Mouse (Mus musculus) hematopoietic stem cell, adult 5-6 weeks (primary cell): Measurements from ENCODE around the gene E030030I06Rik. TPM values are rescaled to one million over a fixed set of nuclear protein-coding genes. Genes with fewer than 3 reads are reported as not detected.
"Not testable (repeated sequence)": the region's sequence is repeated elsewhere in the genome, so short reads cannot be mapped to it uniquely, and the experiment has no call there.

Experiments used
- ATAC-seq, 2 experiments: fragments of 125-278 bp in 1 of 2; replicated peaks in 1 of 2; 2 replicates each; pipeline ENCODE4 v1.8.0; 2016 to 2017; ENCODE audit warnings: inconsistent platforms in 2 of 2, mild to moderate bottlenecking in 2 of 2, moderate number of reproducible peaks in 2 of 2, low read depth in 1 of 2, moderate TSS enrichment in 1 of 2; ENCODE audit not compliant: low FRiP score in 2 of 2, poor library complexity in 2 of 2, severe bottlenecking in 2 of 2, insufficient read depth in 1 of 2, low TSS enrichment in 1 of 2
- total RNA-seq: library from RNA; stranded (forward); fragments of 172-1452, 232-1000 nt; gene quantifications from 2 replicates; pipeline ENCODE4 v1.2.3, GENCODE M21; 2017

The E030030I06Rik gene
- 1.7 and 5.8 TPM in 2 replicates for total RNA-seq

DNA sequence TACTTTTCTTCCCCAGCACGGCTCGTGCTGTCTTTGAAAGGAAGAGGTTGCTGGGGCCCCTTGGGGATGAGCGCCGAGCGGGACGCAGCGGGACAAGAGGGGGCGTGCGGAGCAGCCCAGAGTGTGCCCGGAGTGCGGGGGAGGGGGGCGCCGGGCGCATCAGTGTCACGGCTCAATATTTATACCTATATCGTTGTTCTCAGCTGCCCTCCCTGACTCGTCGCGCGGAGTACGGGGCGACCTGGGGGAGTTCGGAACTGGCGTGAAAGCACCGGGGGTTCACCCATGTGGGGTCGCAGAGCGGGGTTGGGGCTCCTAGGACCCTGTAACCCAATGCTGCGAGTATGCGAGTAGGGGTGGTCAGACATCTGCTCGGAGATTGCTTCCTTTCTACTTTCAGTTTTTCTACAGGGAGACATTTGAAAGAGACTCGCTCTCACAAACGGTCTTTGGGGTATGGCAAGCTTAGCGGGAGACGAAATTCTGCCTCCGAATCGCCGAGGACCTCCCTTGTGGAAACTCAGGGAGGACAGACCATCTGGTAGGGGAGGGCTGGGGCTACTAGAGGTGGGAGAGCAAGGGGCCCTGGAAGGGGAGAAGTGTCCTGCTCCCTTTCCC is at the start of gene E030030I06Rik:
Gene E030030I06Rik, minus strand, starts transcription at position 198 of the 618 bp plus-strand sequence.
- ATAC-seq = no peak

DNA sequence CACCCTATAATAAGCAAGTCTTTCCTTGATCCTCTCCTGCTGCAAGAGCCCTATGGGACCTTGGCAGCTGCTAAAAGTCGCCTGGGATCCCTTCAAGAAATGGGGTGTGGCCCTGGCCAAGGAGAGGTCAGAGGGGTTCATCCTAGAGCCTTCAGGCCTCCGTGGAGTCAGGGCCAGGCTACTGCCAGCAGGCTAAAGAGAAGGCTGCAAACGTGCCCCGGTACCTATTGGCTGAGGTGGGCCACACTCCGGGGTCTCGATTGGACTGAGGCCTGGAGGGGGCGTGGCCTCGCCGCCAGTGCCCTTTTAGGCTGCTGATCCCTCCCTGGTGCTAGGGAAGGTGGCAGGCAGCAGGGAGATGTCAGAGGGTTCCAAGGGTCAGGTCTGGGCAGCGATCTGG is 42.0 kb upstream of the E030030I06Rik start:
- 0 out of 4 replicates have a peak, but pooled peaks of 1 of the 2 experiments have one; percentile 13 for ATAC-seq

DNA sequence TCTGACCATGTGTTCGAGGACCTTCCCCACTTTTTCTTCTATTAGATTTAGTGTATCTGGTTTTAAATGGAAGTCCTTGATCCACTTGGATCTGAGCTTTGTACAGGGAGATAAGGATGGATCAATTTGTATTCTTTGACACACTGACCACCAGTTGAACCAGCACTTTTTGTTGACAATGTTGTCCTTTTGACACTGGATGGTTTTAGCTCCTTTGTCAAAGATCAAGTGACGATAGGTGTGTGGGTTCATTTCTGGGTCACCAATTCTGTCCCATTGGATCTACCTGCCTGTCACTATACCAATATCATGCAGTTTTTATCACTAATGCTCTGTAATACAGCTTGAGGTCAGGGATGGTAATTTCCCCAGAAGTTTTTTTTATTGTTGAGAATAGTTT is 27.4 kb upstream of the E030030I06Rik start:
- ATAC-seq = not testable (repeated sequence)

DNA sequence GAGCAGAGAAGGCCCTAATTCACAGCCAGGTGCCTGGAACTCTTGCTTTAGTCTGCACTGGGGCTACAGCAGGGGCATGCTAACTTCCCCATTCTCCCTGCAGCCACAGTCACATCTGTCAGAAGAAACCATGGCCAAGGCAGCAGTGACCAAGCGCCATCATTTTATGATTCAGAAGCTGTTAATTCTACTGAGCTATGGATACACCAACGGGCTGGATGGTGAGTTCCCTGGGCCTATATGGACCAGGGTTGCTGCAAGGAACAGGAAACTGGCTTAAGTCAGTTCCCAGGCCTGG is 25.1 kb upstream of the E030030I06Rik start:
- peak in 1 of 2 experiments; percentile 58; a peak in 2 of 4 replicates for ATAC-seq

DNA sequence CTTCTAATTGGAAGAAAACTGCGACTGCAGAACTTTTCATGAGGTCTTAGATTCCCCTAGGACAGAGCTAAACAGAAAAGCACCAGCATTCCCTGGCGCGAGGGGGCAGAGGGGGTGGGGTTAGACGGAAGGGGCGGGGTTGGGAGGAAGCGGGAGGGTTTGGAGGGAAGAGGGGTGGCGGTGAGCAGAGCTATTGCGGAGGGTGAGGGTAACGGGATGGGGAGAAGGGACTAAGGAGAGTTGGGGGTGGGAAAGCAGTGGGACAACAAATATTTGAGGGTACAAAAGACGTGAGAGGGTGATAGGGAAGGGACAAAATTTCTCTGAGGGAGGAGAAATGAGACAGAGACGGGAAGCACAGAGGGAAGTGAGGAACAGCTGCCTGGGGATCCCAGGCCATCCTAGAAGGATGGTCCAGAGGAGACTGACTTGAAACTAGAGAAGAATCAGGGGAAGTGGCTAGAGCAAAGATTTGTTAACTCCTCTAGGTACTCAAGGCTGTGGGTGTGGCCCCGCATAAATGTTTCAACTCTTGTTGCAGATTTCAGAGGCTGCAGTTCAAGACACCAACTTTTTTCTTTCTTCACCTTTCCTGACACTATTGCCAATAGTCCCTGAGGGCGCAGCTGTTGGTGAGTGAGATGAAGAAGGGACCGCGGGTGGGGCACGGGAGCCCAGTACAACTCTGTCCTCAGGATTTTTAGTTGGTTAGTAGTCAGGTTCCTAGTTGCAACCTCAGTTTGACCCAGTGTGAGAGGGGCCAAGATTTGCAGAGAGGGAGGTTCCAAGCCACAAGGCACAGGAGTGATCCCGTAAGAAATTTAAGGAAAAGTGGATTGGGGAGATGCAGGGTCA is 24.5 kb upstream of the E030030I06Rik start:
- not testable (repeated sequence) for ATAC-seq

DNA sequence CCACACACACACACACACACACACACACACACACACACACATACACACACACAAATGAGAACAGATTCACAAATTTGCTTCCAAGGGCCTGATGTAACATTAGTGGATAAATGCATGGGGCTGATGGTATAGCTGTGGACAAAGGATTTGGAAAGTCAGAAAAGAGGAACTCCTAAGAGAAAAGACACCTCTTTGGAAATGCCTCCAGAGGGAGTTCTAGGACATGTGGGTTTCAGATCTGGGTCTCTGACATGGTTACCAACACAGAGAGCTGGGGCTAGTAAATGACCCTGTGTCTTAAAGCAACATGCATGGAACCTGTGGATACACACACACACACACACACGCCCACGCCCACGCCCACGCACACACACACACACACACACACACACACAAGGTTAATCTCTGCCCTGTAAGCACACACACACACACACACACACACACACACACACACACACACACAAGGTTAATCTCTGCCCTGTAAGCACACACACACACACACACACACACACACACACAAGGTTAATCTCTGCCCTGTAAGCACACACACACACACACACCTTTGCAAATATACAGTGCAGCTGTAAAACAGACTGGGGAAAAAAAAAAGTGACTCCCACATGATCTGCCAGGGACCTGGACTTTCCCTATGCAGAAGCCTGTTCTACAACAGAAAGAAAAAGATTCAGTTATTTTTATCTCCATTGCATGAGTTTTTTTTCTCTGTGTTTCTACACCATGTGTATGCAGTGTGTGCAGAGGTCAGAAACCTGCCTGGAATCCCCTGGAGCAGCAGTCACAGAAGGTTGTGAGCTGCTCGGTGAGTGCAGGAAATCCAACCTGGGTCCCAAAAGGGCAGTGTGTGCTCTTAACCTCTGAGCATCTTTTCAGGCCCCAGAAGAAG is 23.6 kb upstream of the E030030I06Rik start:
- ATAC-seq = not testable (repeated sequence)

DNA sequence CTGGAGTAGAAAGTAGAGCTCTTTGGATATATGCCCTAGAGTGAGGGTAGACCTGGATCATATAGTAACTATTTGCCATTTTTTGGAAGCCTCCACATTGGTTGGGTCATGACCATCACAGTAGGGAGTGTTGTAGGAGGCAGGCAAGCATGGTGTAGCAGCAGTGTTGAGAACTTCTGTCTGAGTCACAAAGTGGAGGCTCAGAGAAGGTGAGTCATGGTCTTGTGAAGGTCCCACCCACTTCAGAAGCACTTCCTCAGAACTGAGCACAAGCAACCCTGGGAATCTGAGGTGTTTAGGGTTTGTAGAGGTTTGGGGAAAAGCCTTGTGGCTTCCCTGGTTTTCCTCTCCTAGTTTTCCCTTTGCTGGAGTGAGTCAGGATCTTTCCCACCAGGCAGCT is 20.0 kb upstream of the E030030I06Rik start:
- 0 out of 4 replicates have a peak, but pooled peaks of 1 of the 2 experiments have one; percentile 12 for ATAC-seq

DNA sequence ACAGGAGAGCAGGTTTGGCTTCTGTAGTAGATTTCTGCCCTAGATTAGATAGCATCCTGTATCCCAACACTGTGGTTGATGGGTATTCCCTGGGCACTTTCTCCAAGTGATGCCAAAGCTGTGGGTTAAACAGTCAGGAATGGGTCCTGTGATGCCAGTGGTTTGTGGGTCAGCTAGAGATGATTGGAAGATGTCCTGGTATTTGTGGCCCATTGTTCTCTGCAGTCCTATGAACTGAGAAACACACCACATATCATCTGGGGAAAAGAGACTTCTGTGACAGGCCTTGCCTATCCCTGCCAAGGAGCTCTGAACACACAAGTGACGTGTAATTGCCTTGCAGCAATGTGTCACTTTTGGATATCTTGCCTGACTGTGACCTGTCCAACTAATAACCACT is 18.0 kb upstream of the E030030I06Rik start:
- ATAC-seq = not testable (repeated sequence)

DNA sequence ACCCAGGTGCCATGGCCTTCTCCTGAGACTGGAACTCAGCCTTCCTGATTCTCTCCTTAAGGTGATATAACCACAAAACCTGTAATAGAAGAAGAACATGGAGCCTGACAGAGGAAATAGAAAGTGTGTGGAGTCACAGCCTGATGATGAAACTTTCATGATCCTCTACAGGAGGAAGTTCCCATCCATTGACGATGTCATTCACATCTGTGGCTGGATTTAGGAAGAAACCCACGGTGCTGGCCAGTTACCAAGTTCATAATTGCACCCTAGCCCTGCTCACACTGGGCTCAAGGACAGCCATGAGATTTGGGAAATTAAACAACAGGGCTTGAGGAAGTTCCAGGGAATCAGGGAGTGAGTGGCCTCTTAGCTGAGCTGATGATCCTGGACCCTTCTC is 17.0 kb upstream of the E030030I06Rik start:
- peak; percentile 24 to 44; a peak in 1 of 4 replicates for ATAC-seq

DNA sequence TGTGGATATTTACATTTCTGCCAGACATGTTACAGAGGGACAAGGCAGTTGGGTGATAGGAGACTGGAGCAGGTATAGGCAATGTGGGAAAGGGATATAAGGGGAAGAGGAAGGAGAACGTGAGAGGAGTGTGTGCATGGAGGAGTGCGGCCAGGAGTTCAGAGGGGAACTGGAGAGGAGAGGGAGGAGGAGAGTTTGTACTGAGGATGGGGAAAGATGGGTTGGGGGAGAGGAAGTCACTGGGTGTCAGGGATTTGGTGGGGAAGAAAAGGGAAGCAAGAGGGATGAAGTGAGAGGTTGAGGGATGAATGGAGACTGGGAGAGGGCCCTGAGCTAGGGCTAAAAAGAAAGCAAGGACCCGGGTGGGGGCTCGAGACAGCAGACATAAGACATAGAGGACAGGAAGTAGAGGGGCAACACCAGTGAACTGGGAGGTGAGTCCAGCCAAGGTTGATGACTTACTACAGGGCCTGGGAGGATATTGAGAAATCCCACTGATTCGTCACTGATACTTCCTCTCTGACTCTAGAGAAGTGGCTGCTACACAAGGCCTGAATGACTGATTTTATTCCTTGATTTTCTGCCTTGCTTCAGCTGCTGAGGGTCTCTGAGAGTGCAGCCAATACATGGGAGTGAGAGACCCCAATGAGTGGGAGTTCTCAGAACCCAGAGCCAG is 16.4 kb upstream of the E030030I06Rik start:
- peak; percentile 69 to 74; a peak in 2 of 4 replicates for ATAC-seq

DNA sequence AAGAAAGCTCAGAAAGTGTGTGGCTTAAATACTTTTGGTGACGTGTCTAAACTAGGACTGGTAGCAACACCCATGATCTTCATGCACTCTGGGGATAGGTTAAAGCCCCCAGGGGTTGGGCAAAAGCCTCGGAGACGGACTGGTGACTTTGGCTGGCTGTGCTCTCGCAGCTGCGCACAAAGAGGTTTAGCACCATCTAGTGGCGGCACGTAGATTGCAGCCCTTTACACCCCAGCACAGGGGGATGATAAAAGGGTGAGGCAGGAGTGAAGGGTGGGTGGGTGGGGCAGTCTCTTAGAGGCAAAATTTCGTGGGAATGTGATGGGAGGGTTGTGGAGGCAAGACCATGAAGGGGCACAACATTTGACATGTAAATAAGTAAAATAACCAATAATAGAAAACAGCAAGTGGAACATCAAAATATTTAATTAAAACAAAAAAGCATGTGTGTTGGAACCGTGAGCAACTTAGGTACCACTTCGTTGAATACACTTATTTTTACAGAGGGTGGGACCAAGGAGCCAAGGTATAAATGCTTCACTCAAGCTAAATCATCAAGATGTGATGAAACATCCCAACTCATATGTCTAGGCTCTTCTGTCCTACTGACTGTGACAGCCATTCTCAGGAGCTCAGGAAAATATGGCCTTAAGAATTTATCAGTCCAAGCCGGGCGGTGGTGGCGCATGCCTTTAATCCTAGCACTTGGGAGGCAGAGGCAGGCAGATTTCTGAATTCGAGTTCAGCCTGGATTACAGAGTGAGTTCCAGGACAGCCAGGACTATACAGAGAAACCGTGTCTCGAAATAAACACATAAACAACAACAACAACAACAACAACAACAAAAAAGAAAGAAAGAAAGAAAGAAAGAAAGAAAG is 14.9 kb upstream of the E030030I06Rik start:
- ATAC-seq = not testable (repeated sequence)

DNA sequence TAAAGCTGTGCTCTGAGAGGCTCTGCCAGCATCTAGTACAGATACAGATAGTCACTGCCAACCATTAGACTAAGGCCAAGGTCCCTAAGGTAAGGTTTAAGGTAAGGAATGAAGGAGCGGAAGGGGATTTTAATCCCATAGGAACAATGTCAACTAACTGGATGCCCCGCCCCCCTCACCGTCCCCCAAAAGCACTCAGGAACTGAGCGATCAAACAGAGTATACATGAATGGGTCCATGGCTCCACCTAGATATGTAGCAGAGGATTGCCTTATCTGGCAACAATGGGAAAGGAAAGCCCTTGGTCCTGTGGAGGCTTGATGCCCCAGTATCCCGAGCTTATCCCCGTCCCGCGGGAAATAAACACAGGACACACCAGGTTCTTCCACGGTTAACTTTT is 14.2 kb upstream of the E030030I06Rik start:
- ATAC-seq = not testable (repeated sequence)

DNA sequence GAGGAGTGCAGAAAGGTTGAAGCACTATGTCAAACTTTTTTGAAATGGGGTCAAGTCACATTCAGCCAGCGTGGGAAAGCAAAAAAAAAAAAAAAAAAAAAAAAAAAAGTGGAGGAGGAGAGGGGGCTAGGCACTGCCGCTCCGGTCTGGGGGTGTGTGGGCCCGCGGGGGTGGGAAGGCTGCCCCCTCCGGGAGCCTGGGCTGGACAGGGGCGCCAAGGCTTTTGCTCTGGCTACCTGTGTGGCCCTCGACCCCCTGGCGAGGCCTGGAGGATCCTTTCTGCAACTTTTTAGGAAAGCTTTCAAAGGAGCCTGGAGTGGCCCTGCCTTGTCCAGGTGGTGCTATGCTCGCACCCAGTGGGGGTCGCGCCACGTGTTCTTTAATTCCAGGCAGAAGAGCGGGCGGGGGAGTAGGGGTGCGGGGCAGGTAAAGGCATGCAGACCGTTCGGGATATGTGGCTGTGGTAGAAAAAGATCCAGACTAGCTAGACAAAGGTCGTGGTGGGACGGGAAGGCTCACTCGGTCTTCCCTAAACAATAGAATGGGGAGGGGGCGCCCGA is 10.6 kb upstream of the E030030I06Rik start:
- no peak for ATAC-seq

DNA sequence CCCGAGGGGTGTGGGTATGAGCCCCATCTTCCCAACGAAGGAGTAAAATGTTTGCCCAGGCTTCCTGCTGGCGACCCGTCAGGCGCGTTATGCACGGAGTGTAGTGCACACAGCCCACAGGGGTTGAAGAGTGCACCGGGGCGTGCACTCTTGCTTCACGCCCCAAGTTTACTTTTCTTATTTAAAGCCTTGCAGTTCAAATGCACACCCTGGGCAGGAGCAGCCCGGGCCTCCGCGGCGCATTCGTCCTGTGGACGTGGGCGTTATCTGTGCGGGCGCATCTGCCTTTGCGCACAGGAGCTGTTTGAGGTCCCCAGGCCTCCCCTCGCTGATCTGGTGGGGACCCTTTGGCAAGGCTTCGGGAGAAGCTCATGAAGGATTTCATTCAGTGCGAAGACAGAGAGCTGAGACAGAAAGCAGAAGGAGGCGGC is 10.1 kb upstream of the E030030I06Rik start:
- ATAC-seq = 0 out of 4 replicates have a peak, but pooled peaks of 1 of the 2 experiments have one; percentile 27

DNA sequence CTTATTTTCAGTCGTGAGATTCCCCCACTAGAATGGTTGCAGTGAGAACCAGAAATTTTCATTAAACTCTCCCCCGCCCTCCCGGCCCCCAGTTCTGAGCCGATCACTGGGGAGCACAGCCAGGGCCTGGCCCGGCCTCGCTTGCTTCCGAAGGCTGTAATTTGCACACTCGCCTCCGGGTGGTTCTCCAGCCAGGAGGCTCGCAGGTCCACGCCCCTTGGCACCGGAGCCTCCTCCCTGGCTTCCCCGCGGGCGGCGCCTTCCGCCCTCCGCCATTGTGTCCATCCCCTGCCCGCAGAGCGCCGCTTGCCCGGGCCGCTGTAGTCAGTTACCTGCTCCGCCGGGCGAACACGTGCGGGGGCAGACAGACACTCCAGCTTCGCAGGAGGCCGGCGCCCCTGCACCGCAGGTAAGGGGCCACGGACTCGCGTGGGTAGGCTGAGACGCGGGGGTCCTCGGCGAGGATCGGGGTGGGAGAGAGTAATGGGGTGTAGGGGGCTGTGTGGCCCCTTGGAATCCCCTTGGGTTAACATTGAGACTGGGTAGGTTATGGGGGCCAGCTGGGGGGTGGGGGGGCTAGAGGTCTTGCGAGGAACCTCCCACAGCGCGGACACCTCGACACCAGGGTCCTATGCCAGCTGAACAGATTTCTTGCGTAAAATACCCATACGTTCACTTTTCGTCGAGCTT is 9.4 kb upstream of the E030030I06Rik start, which contains the start of the genes Raet1e and H60b:
Gene Raet1e, plus strand, starts transcription at position 260 of the 690 bp plus-strand sequence.
Gene H60b, plus strand, starts transcription at position 277 of the 690 bp plus-strand sequence.
- ATAC-seq = peak; percentile 83
